Mouse (Mus musculus) megakaryocyte, embryonic 14.5 days (primary cell): ENCODE measurements at regions not wholly inside any gene's neighbourhood (a gene's known extent, or its start where the extent isn't known, plus 50 kb on each side); places are given as distances from the start of the nearest gene placed in this dataset.

Source experiments
- H3K27me3 ChIP-seq: replicated peaks from 2 replicates; pipeline ENCODE3; 2012; ENCODE audit warnings: inconsistent platforms
- H3K36me3 ChIP-seq: replicated peaks from 2 replicates; pipeline ENCODE3; 2012; ENCODE audit warnings: low read length, inconsistent platforms, mixed read lengths
- H3K4me1 ChIP-seq: 2 replicates; pipeline ENCODE4 v1.6.1; 2012; ENCODE audit warnings: inconsistent platforms
- H3K4me3 ChIP-seq: replicated peaks from 2 replicates; pipeline ENCODE3; 2012; ENCODE audit warnings: moderate library complexity, mild to moderate bottlenecking, inconsistent platforms
- H3K9me3 ChIP-seq: 2 replicates; pipeline ENCODE4 v1.6.1; 2012; ENCODE audit warnings: inconsistent platforms
- FLI1 ChIP-seq: IDR thresholded peaks from 2 replicates; pipeline ENCODE4 v1.6.1; 2012; ENCODE audit warnings: low read length, inconsistent platforms, mixed read lengths
- GATA1 ChIP-seq: IDR thresholded peaks from 3 replicates; pipeline ENCODE4 v1.6.1; 2012; ENCODE audit warnings: mixed read lengths, low read length, inconsistent platforms, borderline replicate concordance

DNA sequence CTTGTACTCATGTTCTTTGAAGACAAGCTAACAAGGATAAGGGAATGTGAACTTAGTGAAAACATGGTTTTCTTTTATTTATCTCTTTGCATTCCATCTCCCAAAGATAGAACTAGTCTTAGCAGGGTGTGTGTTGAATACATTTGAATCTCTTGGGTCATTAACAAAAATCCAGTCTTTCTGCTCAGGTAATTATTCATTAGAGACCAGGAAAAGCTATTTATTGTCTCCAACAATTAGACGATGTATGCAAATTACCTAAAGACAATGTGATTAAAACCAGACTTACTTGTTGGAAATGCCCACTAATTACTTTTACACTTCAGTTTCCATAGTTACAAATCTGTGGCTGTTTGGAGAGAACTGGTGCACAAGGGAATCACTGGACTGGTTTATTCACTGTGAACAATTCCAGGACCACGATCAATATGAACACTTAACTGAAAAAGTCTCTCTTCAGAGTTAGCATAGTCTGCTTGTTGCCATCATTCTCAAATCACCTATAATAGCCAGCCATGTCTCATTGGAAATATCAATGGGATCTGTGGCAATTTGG, 584.4 kb downstream of the Mettl4 start:
- H3K27me3 ChIP-seq, result no peaks in the 10 kb centered on the region
- no peaks in the 10 kb centered on the region for H3K4me1 ChIP-seq
- TF ChIP-seq FLI1, result no peak
- no peak for TF ChIP-seq GATA1
- H3K4me3 ChIP-seq, result no peak overlapping the region
- peaks cover 6% of the 10 kb centered on the region; the same call in 1 of the 2 replicates for H3K9me3 ChIP-seq
- H3K36me3 ChIP-seq, result no peaks in the 10 kb centered on the region

DNA sequence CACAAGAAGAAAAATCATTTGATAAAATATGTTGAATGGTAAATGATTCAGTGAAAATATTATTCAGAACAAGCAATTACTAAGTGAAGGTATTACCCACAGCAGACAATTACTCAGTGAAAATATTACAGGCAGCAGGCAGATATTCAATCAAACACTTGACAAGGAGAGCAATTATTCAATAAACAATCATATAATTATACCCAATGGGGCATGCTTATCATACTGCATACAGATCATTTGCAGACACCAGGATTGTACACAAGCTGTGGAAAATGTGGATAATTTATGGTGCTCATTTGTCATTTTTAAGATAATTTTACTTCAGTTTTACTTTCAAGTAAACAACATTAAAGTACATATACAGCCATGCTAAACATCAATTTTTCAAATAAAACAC, 605.5 kb downstream of the Mettl4 start:
- Histone ChIP-seq H3K9me3 (0 out of 2 replicates have a peak, but pooled peaks cover 4% of the 10 kb centered on the region), H3K27me3 (no peaks in the 10 kb centered on the region), H3K4me1 (no peaks in the 10 kb centered on the region), H3K4me3 (no peak overlapping the region), H3K36me3 (no peaks in the 10 kb centered on the region)
- TF ChIP-seq FLI1 (no peak), GATA1 (no peak)

DNA sequence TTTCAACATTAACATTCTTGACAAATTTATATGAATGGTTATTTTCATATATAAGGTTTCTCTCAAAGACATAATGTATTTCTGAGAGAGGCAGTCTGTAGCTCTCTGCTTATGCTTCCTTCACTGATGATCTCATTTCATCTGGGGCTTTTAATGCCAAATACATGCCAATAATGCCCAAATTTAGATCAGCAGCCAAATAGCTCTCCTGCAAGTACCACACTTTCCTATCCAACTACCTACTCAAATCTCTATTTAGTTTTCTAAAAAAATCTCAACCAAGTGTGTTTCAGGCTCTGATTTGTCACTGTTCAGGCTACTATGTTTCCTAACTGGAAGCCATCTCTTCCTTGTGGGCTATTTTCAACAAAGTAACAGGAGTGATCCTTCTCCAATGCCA, 616.6 kb downstream of the Mettl4 start:
- no peaks in the 10 kb centered on the region for H3K4me1 ChIP-seq
- H3K36me3 ChIP-seq, result no peaks in the 10 kb centered on the region
- H3K4me3 ChIP-seq, result no peak overlapping the region
- 0 out of 2 replicates have a peak, but pooled peaks cover 3% of the 10 kb centered on the region for H3K9me3 ChIP-seq
- H3K27me3 ChIP-seq, result no peaks in the 10 kb centered on the region
- TF ChIP-seq GATA1 (no peak), FLI1 (no peak)

DNA sequence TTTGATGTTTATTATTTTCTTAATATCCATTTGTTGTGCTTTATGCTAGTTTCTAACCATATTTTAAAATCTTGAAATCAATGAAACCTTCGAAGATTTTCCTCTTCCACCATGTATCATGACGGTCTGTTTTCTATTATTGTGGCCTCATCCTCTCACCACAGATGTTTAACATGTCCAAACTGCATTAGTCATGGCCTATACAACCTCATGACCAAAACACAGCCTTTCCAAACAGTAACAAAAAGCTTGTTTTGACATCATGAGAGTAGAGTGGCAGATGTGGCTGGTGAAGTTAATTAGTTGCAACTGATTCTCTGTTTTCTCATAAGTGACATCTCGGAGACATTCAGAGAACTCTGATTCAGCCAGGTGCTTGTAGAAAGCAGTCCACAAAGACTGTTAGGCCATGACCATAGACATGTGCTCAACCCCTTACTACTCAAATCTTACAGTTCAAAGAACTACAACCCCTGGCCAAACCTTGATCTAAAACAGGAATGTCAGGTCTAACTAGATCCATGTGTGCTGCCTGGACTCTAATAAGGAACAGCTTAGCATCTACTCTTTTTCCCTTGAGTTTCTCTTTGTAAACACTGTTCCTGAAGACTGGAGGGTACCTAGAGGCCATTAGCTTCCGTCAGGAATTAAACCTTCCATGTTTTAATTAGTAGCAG, 655.7 kb downstream of the Mettl4 start:
- H3K27me3 ChIP-seq, result no peaks in the 10 kb centered on the region
- no peaks in the 10 kb centered on the region for H3K9me3 ChIP-seq
- H3K4me1 ChIP-seq, result no peaks in the 10 kb centered on the region
- H3K36me3 ChIP-seq, result no peaks in the 10 kb centered on the region
- TF ChIP-seq GATA1 (no peak), FLI1 (no peak)
- H3K4me3 ChIP-seq, result no peak overlapping the region

DNA sequence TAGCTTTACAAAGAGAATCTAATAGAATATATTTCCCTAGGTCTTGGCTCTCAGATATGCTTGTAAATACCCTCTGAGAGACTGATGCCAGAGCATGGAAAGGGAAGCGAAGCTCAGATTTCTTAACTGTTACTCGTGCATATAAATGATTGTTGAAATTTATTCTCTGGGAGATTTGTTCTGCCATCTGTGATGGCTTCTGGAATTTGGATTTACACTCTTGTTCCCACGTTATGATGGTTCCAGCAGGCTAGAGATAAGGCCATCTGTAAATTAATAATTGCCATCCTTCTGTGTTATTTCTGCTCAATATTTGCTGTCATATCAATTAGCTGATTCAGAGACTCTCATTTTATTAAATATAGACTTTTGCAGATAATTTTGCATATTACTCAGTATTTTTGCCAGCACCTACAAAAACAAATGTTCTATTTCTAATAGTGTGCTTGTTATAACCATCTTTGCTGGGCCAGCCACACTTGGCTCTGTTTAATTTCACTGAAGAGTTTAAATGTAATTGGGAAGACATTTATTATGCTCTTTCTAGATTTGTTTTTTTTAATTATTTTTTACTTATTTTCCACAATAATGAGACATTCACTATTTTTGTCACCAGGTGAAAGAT, 695.3 kb downstream of the Mettl4 start:
- Histone ChIP-seq H3K4me1 (no peaks in the 10 kb centered on the region), H3K27me3 (no peaks in the 10 kb centered on the region), H3K4me3 (no peak overlapping the region), H3K9me3 (no peaks in the 10 kb centered on the region), H3K36me3 (no peaks in the 10 kb centered on the region)
- no peak for TF ChIP-seq GATA1
- TF ChIP-seq FLI1, result no peak

DNA sequence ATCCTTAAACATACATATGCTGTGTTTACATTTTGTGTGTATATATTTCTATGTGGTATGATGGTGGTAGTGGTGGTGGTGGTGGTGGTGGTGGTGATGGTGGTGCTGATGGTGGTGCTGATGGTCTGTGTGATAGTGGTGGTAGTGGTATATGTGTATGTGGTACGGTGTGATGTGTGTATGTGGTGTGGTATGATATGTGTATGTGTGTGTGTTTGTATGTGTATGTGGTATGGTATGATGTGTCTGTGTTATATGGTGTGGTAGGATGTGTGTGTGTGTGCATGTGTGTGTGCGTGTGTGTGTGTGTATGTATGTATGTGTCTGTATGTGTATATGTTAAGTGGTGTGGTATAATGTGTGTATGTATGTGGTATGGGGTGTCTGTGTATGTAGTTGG, 701.3 kb downstream of the Mettl4 start:
- H3K27me3 ChIP-seq, result no peaks in the 10 kb centered on the region
- TF ChIP-seq GATA1 (no peak), FLI1 (no peak)
- peak overlapping the region; percentile 33 for H3K4me3 ChIP-seq
- no peaks in the 10 kb centered on the region for H3K4me1 ChIP-seq
- H3K9me3 ChIP-seq, result 0 out of 2 replicates have a peak, but pooled peaks cover 3% of the 10 kb centered on the region
- H3K36me3 ChIP-seq, result no peaks in the 10 kb centered on the region

DNA sequence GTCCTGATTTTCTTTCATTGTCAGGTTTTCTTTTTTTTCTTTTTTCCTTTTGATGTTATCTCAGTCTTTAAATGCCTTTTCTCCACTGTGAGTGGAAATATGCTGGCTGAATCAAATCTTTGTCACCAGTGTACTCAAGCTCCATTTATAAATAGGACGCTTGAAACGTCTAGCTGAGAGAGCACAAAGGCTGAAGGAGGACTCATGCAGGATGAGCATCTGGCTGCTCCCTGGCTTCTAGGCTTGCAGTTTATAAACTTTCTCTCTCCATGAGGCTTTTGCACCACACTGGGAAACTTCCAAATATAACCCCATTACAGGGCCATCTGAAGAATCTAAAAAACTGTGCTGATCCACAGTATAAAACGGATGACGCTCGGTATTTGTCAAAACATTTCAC, 711.6 kb downstream of the Mettl4 start:
- Histone ChIP-seq H3K36me3 (no peaks in the 10 kb centered on the region), H3K27me3 (no peaks in the 10 kb centered on the region), H3K9me3 (no peaks in the 10 kb centered on the region), H3K4me1 (no peaks in the 10 kb centered on the region), H3K4me3 (no peak overlapping the region)
- TF ChIP-seq GATA1 (no peak), FLI1 (no peak)

DNA sequence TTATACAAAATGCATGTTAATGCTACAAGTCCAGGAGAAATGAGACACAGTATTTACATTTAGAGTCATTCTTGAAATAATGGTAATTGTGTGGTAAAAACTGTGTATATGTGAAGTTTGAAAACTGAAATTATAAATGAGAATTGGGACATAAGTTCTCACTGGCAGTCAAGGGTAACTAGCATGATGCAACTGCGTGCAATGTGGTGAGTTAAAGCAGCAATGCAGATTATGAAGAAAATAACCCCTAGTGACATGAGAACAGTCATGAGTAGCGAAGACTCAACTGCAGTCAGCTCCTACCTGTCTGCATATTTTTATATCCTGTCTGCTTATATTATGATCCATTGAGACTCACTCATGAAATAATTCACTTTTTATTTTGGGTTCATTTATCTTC, 737.4 kb downstream of the Mettl4 start:
- TF ChIP-seq FLI1 (no peak), GATA1 (no peak)
- Histone ChIP-seq H3K4me3 (no peak overlapping the region), H3K36me3 (no peaks in the 10 kb centered on the region), H3K4me1 (no peaks in the 10 kb centered on the region; the same call in 1 of the 2 replicates), H3K27me3 (no peaks in the 10 kb centered on the region), H3K9me3 (no peaks in the 10 kb centered on the region)

DNA sequence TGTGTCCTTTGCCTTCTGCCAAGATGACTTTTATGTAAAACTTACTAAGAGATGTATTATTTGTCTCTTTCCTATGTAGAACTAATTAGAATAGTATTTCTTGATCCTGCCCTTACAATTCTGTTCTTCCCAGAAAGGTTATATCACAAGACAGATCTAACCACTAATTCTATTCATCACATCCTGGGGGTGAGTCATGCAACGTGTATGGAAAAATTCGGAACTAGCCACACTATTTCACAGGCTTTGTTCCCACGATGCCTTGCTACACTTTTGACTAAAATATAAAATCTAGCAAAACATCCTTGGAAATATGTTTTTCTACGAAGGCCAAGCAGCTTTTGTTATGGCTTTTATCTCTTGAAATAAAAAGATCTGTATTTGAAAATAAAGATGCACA, 747.7 kb downstream of the Mettl4 start:
- Histone ChIP-seq H3K27me3 (no peaks in the 10 kb centered on the region), H3K4me3 (no peak overlapping the region), H3K4me1 (no peaks in the 10 kb centered on the region), H3K36me3 (no peaks in the 10 kb centered on the region), H3K9me3 (no peaks in the 10 kb centered on the region)
- TF ChIP-seq GATA1 (no peak), FLI1 (no peak)

DNA sequence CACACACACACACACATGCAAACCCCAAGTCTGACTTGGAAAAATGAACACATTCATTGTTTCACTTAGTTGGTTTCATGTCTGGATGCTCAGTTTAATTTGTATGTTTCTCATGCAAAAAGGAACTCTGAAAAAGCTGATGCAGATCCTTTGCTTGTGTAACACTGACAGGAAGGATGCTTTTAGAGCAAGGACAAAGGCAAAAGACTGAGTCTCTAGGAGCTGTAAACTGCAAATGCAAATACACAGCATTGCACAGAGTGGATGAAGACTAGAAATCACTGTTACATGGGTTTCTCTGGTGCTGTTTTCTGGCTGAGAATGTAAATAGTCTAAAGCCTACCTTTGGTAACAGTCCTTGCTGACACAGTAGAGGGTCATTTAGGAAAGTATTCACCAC, 748.3 kb downstream of the Mettl4 start:
- no peaks in the 10 kb centered on the region for H3K4me1 ChIP-seq
- TF ChIP-seq GATA1, result no peak
- no peak for TF ChIP-seq FLI1
- no peaks in the 10 kb centered on the region for H3K36me3 ChIP-seq
- no peaks in the 10 kb centered on the region for H3K9me3 ChIP-seq
- H3K27me3 ChIP-seq, result no peaks in the 10 kb centered on the region
- no peak overlapping the region for H3K4me3 ChIP-seq
